Mouse (Mus musculus) liver, embryonic 14.5 days (tissue): ENCODE data around the gene Nudt1.

ENCODE experiments used
- CTCF ChIP-seq: IDR thresholded peaks from 2 replicates; pipeline ENCODE4 v1.5.1; 2016; ENCODE audit warnings: antibody characterized with exemption, low read depth, control low read depth
- EP300 ChIP-seq: IDR thresholded peaks from 2 replicates; pipeline ENCODE4 v1.6.1; 2016; ENCODE audit warnings: antibody characterized with exemption, low read depth

GRCm38 (mm10) chr5:140333631-140334030, 12.2 kb downstream of the Nudt1 start:
- peak; percentile 55 for TF ChIP-seq CTCF
- TF ChIP-seq EP300 = no peak
